Mouse (Mus musculus): ENCODE measurements around the gene Ppp1r32. TPM values are rescaled to one million over a fixed set of nuclear protein-coding genes. Genes with fewer than 3 reads are reported as not detected.
A peak's percentile ranks its signal among the peaks of the same experiment; 100 is the strongest.

Gene Ppp1r32
- polyA plus RNA-seq, 1 experiment: 0.58 TPM

DNA sequence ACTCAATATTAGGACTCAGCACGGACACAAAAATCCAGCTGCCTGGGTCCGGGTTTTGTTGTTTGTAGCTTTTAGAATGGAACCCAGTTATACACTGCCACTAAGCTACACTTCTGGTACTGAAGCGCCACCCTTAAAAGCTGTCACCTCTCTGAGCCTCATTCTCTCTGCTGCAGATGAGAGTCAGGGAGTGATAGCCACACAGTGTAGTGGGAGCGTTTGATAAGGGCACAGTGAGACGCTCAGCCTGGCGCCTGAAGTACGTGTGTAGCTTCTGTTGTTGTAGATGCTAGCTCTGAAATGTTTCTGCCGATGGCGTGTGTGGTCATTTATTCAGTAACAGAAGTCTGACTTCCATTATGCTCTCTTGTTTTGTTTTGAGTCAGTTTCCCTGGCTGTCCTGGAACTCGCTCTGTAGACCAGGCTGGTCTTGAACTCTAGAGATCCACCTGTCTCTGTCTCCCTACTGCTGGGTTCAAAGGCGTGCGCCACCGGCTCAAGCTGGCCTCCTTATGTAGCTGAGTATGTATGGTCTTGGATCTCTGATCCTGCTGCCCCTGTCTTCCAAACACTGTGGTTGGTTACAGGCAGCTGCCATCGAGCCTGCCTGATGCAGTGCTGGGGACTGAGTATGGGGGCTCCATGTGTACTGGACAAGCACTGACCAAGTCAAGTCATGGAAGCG lies 37.9 kb downstream of the Ppp1r32 start:
- Histone ChIP-seq H3K27me3 (ENCODE audit: control insufficient read depth, insufficient read depth, low read length, poor library complexity, severe bottlenecking) (no peaks in the 10 kb centered on the region), H3K36me3 (ENCODE audit: control insufficient read depth, insufficient read depth, low read length, poor library complexity, severe bottlenecking) (no peaks in the 10 kb centered on the region), H3K4me3 (ENCODE audit: low read depth, low read length) (no peak overlapping the region), H3K9me3 (replicated peaks; ENCODE audit: control insufficient read depth, insufficient read depth, low read length, poor library complexity, severe bottlenecking) (no peaks in the 10 kb centered on the region), H3K4me1 (ENCODE audit: control insufficient read depth, insufficient read depth, low read length) (no peaks in the 10 kb centered on the region), H3K9ac (ENCODE audit: low read depth, poor library complexity, severe bottlenecking) (no peak overlapping the region), H3K27ac (ENCODE audit: insufficient read depth, low read length) (no peak overlapping the region)
- TF ChIP-seq POLR2A (IDR thresholded peaks at IDR 0.05; ENCODE audit: insufficient read depth, low read length) (no peak), EP300 (IDR thresholded peaks at IDR 0.05; ENCODE audit: insufficient read depth, low read depth, low read length) (no peak), CTCF (IDR thresholded peaks at IDR 0.05; ENCODE audit: low read depth, low read length) (no peak)

DNA sequence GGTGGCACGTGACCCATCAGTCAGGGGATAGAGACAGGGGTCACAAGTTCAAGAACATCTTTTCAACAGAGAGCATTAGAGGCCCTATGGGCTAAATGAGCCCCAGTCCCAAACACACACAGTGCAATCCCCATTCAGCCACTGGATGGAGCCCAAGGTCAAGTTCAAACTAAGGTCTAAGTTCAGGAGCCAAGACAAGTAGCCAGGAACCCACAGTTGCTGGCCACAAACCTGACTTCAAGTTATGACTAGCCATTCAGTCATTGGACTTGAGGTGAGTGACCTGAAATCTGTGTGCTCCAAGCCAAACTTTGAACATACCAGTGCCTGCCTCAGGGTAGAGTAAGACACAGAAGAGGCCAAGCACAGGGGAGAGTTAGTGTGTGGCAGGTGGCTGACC lies 45.2 kb downstream of the Ppp1r32 start:
- no peak overlapping the region for H3K27ac ChIP-seq (ENCODE audit: insufficient read depth, low read length)
- no peaks in the 10 kb centered on the region for H3K36me3 ChIP-seq (ENCODE audit: control insufficient read depth, insufficient read depth, low read length, poor library complexity, severe bottlenecking)
- H3K4me1 ChIP-seq (ENCODE audit: control insufficient read depth, insufficient read depth, low read length): no peaks in the 10 kb centered on the region
- TF ChIP-seq POLR2A (IDR thresholded peaks at IDR 0.05; ENCODE audit: insufficient read depth, low read length): no peak
- peak; percentile 41 for TF ChIP-seq CTCF (IDR thresholded peaks at IDR 0.05; ENCODE audit: low read depth, low read length)
- no peak for TF ChIP-seq EP300 (IDR thresholded peaks at IDR 0.05; ENCODE audit: insufficient read depth, low read depth, low read length)
- H3K27me3 ChIP-seq (ENCODE audit: control insufficient read depth, insufficient read depth, low read length, poor library complexity, severe bottlenecking): no peaks in the 10 kb centered on the region
- H3K9ac ChIP-seq (ENCODE audit: low read depth, poor library complexity, severe bottlenecking): no peak overlapping the region
- no peak overlapping the region for H3K4me3 ChIP-seq (ENCODE audit: low read depth, low read length)
- no peaks in the 10 kb centered on the region for H3K9me3 ChIP-seq (replicated peaks; ENCODE audit: control insufficient read depth, insufficient read depth, low read length, poor library complexity, severe bottlenecking)

DNA sequence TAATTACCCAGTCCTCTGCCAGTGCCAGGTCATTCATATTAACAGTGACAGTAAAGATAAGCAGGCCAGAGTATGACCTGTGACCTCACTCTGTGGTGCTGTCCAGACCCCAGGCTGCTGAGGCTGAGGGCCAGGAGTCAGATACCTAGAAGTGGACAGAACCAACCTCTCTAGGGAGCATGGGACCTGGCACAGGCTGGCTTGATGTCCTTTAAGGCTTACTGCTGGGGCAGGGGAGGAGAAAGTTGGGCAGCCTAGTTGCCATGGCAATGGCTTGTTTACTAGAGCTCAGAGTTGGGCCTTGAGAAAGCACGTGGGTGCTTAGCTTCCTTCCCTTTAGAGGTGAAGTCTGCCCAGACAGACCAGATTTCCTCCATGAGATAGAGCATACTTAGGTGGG lies 46.0 kb downstream of the Ppp1r32 start:
- Histone ChIP-seq H3K36me3 (ENCODE audit: control insufficient read depth, insufficient read depth, low read length, poor library complexity, severe bottlenecking) (no peaks in the 10 kb centered on the region), H3K4me3 (ENCODE audit: low read depth, low read length) (no peak overlapping the region), H3K9me3 (replicated peaks; ENCODE audit: control insufficient read depth, insufficient read depth, low read length, poor library complexity, severe bottlenecking) (no peaks in the 10 kb centered on the region), H3K9ac (ENCODE audit: low read depth, poor library complexity, severe bottlenecking) (no peak overlapping the region), H3K4me1 (ENCODE audit: control insufficient read depth, insufficient read depth, low read length) (no peaks in the 10 kb centered on the region), H3K27me3 (ENCODE audit: control insufficient read depth, insufficient read depth, low read length, poor library complexity, severe bottlenecking) (no peaks in the 10 kb centered on the region), H3K27ac (ENCODE audit: insufficient read depth, low read length) (no peak overlapping the region)
- TF ChIP-seq CTCF (IDR thresholded peaks at IDR 0.05; ENCODE audit: low read depth, low read length) (no peak), EP300 (IDR thresholded peaks at IDR 0.05; ENCODE audit: insufficient read depth, low read depth, low read length) (no peak), POLR2A (IDR thresholded peaks at IDR 0.05; ENCODE audit: insufficient read depth, low read length) (no peak)

DNA sequence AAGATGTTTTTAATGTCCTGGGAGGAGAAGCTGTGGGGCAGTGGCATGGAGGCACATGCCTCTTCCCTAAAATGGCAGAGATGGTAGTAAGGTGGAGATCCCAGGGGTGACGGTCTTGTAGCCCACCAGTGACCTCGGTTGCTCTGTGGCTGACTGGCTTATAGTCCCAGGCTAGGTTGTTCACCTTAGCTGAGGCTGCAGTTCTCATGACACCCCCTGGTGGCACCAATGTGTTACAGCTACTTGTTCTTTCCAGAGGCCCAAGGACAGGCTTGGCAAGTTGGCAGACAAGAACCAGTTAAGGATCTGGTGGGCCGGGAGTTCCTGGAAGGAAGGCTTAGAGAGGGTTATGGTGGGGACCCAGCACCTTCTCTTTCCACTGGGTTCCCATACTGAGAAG lies 46.8 kb downstream of the Ppp1r32 start:
- no peak overlapping the region for H3K9ac ChIP-seq (ENCODE audit: low read depth, poor library complexity, severe bottlenecking)
- no peak overlapping the region for H3K27ac ChIP-seq (ENCODE audit: insufficient read depth, low read length)
- TF ChIP-seq POLR2A (IDR thresholded peaks at IDR 0.05; ENCODE audit: insufficient read depth, low read length) (no peak), CTCF (IDR thresholded peaks at IDR 0.05; ENCODE audit: low read depth, low read length) (peak; percentile 78), EP300 (IDR thresholded peaks at IDR 0.05; ENCODE audit: insufficient read depth, low read depth, low read length) (no peak)
- no peaks in the 10 kb centered on the region for H3K9me3 ChIP-seq (replicated peaks; ENCODE audit: control insufficient read depth, insufficient read depth, low read length, poor library complexity, severe bottlenecking)
- no peak overlapping the region for H3K4me3 ChIP-seq (ENCODE audit: low read depth, low read length)
- no peaks in the 10 kb centered on the region for H3K36me3 ChIP-seq (ENCODE audit: control insufficient read depth, insufficient read depth, low read length, poor library complexity, severe bottlenecking)
- no peaks in the 10 kb centered on the region for H3K4me1 ChIP-seq (ENCODE audit: control insufficient read depth, insufficient read depth, low read length)
- H3K27me3 ChIP-seq (ENCODE audit: control insufficient read depth, insufficient read depth, low read length, poor library complexity, severe bottlenecking): no peaks in the 10 kb centered on the region

DNA sequence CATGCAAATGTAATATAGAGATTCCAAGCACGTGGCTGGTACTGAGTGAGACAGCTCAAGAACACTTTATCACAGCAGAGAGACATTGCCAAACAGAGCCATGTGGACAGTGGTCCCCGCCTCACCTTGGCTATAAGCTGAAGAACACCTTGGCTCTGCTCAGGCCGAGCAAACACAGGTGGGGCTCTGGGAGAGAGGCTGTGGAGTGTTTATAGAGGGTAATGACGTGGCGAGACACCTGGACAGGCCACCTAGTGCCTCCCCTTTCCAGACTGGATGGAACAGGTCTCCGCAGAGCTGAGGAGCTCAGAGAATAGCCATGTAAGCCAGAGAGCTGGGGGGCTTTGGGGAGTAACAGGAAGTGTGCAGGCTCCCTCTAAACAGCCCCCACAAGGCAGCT lies 47.8 kb downstream of the Ppp1r32 start:
- TF ChIP-seq EP300 (IDR thresholded peaks at IDR 0.05; ENCODE audit: insufficient read depth, low read depth, low read length) (no peak), CTCF (IDR thresholded peaks at IDR 0.05; ENCODE audit: low read depth, low read length) (no peak), POLR2A (IDR thresholded peaks at IDR 0.05; ENCODE audit: insufficient read depth, low read length) (no peak)
- Histone ChIP-seq H3K9ac (ENCODE audit: low read depth, poor library complexity, severe bottlenecking) (no peak overlapping the region), H3K9me3 (replicated peaks; ENCODE audit: control insufficient read depth, insufficient read depth, low read length, poor library complexity, severe bottlenecking) (no peaks in the 10 kb centered on the region), H3K4me3 (ENCODE audit: low read depth, low read length) (no peak overlapping the region), H3K27me3 (ENCODE audit: control insufficient read depth, insufficient read depth, low read length, poor library complexity, severe bottlenecking) (no peaks in the 10 kb centered on the region), H3K27ac (ENCODE audit: insufficient read depth, low read length) (no peak overlapping the region), H3K4me1 (ENCODE audit: control insufficient read depth, insufficient read depth, low read length) (no peaks in the 10 kb centered on the region), H3K36me3 (ENCODE audit: control insufficient read depth, insufficient read depth, low read length, poor library complexity, severe bottlenecking) (no peaks in the 10 kb centered on the region)

DNA sequence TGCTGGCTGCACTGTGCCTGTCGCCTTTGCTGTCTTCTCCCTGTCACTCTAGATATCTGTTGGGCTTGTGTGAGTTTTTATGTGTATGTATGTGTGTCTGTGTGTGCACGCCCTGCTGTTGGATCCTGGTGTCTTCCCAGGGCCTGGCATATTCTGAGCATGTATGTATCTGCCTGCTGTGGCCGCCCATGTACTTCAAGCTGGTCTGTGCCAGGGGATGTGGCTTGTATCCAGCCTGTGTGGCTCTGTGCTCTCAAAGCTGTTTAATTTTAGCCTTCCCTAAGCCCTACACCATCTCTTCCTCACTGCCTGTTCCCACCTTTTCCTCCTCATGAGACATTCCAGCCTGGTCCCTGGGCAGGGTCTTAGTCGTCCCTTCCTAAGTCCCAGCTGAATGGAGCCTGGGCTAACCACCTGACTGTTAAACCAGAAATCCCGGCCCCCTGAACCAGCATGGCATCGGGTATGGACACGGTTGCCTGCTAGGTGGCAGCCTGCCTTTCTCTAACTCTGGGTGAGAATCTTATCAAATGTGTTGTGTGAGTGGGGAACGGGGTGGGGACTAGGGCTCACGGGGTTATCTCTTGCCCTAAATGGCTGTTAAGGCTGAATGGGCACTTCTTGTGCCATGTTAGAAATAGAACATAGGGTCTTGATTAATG lies 48.7 kb downstream of the Ppp1r32 start:
- Histone ChIP-seq H3K27ac (ENCODE audit: insufficient read depth, low read length) (no peak overlapping the region), H3K27me3 (ENCODE audit: control insufficient read depth, insufficient read depth, low read length, poor library complexity, severe bottlenecking) (no peaks in the 10 kb centered on the region), H3K4me3 (ENCODE audit: low read depth, low read length) (no peak overlapping the region), H3K9me3 (replicated peaks; ENCODE audit: control insufficient read depth, insufficient read depth, low read length, poor library complexity, severe bottlenecking) (no peaks in the 10 kb centered on the region), H3K4me1 (ENCODE audit: control insufficient read depth, insufficient read depth, low read length) (no peaks in the 10 kb centered on the region), H3K9ac (ENCODE audit: low read depth, poor library complexity, severe bottlenecking) (no peak overlapping the region), H3K36me3 (ENCODE audit: control insufficient read depth, insufficient read depth, low read length, poor library complexity, severe bottlenecking) (no peaks in the 10 kb centered on the region)
- TF ChIP-seq EP300 (IDR thresholded peaks at IDR 0.05; ENCODE audit: insufficient read depth, low read depth, low read length) (no peak), CTCF (IDR thresholded peaks at IDR 0.05; ENCODE audit: low read depth, low read length) (no peak), POLR2A (IDR thresholded peaks at IDR 0.05; ENCODE audit: insufficient read depth, low read length) (no peak)

All from ES-Bruce4 (cell line).